Mouse (Mus musculus) frontal cortex, postnatal 14 days (tissue): ENCODE data around the gene Lzts2.

ENCODE experiments used
- DNase-seq, 2 experiments: peaks; one replicate each; pipeline ENCODE4 v3.0.0; 2022; ENCODE audit warnings: low spot score in 2 of 2

The Lzts2 gene

GRCm38 (mm10) chr19:45014335-45014971 is at the start of gene Lzts2:
Lzts2 (plus strand) TSS chr19:45014414.
- DNase-seq = no peak

GRCm38 (mm10) chr19:44965978-44966377 is 48.2 kb upstream of the Lzts2 start:
- DNase-seq = no peak

- DNase-seq = no peak
Measured at GRCm38 (mm10) chr19:44968329-44968728, 45.9 kb upstream of the Lzts2 start.

GRCm38 (mm10) chr19:44976636-44977035 is 37.6 kb upstream of the Lzts2 start:
- no peak for DNase-seq

- DNase-seq = no peak
Measured at GRCm38 (mm10) chr19:44977148-44977547, 37.1 kb upstream of the Lzts2 start.

- DNase-seq = no peak
Measured at GRCm38 (mm10) chr19:44980787-44981186, 33.4 kb upstream of the Lzts2 start.

GRCm38 (mm10) chr19:44982477-44983115 is 31.6 kb upstream of the Lzts2 start:
- no peak for DNase-seq

GRCm38 (mm10) chr19:44983366-44983765 is 30.8 kb upstream of the Lzts2 start:
- no peak for DNase-seq

GRCm38 (mm10) chr19:44984420-44984819 is 29.8 kb upstream of the Lzts2 start:
- DNase-seq = no peak

- DNase-seq = no peak
Measured at GRCm38 (mm10) chr19:44985159-44985988, 28.8 kb upstream of the Lzts2 start.

- no peak for DNase-seq
Measured at GRCm38 (mm10) chr19:44987004-44987403, 27.2 kb upstream of the Lzts2 start.

- DNase-seq = no peak
Measured at GRCm38 (mm10) chr19:44987851-44988250, 26.4 kb upstream of the Lzts2 start.

GRCm38 (mm10) chr19:44988321-44988720 is 25.9 kb upstream of the Lzts2 start:
- no peak for DNase-seq

GRCm38 (mm10) chr19:44988831-44989566 is 25.2 kb upstream of the Lzts2 start, which contains the start of gene Sema4g:
Sema4g (plus strand) TSS chr19:44989101.
- no peak for DNase-seq

GRCm38 (mm10) chr19:44989567-44990495 is 24.4 kb upstream of the Lzts2 start:
- DNase-seq = no peak

GRCm38 (mm10) chr19:44991031-44991430 is 23.2 kb upstream of the Lzts2 start:
- DNase-seq = no peak

- no peak for DNase-seq
Measured at GRCm38 (mm10) chr19:44992246-44992645, 22.0 kb upstream of the Lzts2 start.

GRCm38 (mm10) chr19:44992712-44993111 is 21.5 kb upstream of the Lzts2 start:
- DNase-seq = no peak

- DNase-seq = no peak
Measured at GRCm38 (mm10) chr19:44997786-44998185, 16.4 kb upstream of the Lzts2 start.

- DNase-seq = no peak
Measured at GRCm38 (mm10) chr19:44999647-45000046, 14.6 kb upstream of the Lzts2 start.

GRCm38 (mm10) chr19:45002301-45002700 is 11.9 kb upstream of the Lzts2 start:
- DNase-seq = no peak
